Mouse (Mus musculus): ENCODE measurements at regions not wholly inside any gene's neighbourhood (a gene's known extent, or its start where the extent isn't known, plus 50 kb on each side); places are given as distances from the start of the nearest gene placed in this dataset.

DNA sequence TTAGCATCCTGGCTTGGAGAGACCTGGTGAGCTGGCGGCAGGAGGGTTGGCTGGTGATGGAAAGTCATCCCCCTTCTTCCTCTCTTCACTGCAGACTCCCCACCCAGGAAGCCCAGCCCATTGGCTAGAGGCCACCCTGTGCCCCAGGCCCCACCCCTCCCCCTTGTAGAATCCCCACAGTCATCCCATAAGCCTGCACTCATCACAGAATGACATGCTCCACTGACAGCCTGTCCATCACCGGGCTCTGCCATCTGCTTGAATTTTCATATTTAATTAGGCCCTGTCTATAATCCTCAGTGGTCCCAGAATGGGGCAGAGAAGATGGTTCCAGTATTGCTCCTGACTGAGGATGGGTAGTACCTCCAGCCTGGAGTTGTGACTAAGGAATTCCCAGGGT is 79.3 kb upstream of the Csf3r start:
- Histone ChIP-seq H3K36me3 (no peaks in the 10 kb centered on the region), H3K9me3 (0 out of 2 replicates have a peak, but pooled peaks cover 2% of the 10 kb centered on the region), H3K4me2 (replicated peaks) (no peak overlapping the region), H3K4me1 (replicated peaks) (peaks cover 19% of the 10 kb centered on the region), H3K27me3 (no peaks in the 10 kb centered on the region), H3K4me3 (replicated peaks) (no peak overlapping the region), H3K27ac (peak overlapping the region; percentile 51; the same call in 1 of the 2 replicates), H3K9ac (replicated peaks) (no peak overlapping the region)
- ATAC-seq: peak; percentile 65
- 27% methylated on average over 2 of the region's 2 CpGs for WGBS

GRCm38 (mm10) chr4:125959426-125959825 is 64.9 kb upstream of the Csf3r start:
- peaks cover 9% of the 10 kb centered on the region for H3K4me1 ChIP-seq (replicated peaks)
- H3K36me3 ChIP-seq: no peaks in the 10 kb centered on the region
- no peak for ATAC-seq
- peaks cover 14% of the 10 kb centered on the region; the same call in 1 of the 2 replicates for H3K27me3 ChIP-seq
- no peak overlapping the region for H3K4me3 ChIP-seq (replicated peaks)
- H3K27ac ChIP-seq: no peak overlapping the region
- WGBS: 59% methylated on average over 8 of the region's 9 CpGs
- no peaks in the 10 kb centered on the region for H3K9me3 ChIP-seq
- H3K4me2 ChIP-seq (replicated peaks): no peak overlapping the region
- H3K9ac ChIP-seq (replicated peaks): no peak overlapping the region

DNA sequence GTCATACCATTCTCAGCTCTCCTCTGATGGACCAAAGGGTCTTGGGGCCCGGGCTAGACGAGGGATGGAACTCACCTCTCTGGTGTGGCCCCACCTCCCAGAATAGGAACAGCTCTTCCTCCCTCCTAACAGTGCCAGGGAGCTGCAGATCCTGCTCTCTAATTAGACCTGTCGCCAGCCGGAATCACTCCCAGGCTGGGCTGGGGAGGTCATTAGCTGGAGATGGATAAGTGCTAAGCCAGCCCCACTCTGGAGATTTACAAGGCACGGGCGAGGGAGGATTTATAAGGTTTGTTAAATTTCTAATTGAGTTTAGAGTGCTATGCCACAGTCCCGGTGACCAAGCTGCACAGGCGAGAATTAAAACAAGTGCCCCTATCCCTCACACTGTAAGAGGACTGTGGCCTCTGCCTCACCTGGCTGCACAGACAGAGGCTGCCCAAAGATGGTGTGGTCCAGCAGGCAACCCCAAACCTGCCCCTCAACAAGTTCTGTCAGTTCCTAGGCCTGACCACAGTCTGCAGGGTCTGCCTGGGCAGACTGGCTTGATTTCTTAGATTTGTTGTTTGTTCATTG is 63.6 kb upstream of the Csf3r start:
- Histone ChIP-seq H3K27me3 (peaks cover 14% of the 10 kb centered on the region; the same call in 1 of the 2 replicates), H3K27ac (no peak overlapping the region), H3K9me3 (no peaks in the 10 kb centered on the region), H3K4me3 (replicated peaks) (no peak overlapping the region), H3K4me2 (replicated peaks) (no peak overlapping the region), H3K4me1 (replicated peaks) (peaks cover 9% of the 10 kb centered on the region), H3K9ac (replicated peaks) (no peak overlapping the region), H3K36me3 (no peaks in the 10 kb centered on the region)
- 50% methylated on average over 8 of the region's 8 CpGs for WGBS
- no peak for ATAC-seq

- WGBS: 5% methylated on average over 7 of the region's 7 CpGs
- H3K27ac ChIP-seq: no peak overlapping the region
- no peak overlapping the region for H3K4me3 ChIP-seq (replicated peaks)
- H3K9ac ChIP-seq (replicated peaks): no peak overlapping the region
- H3K36me3 ChIP-seq: no peaks in the 10 kb centered on the region
- peak; percentile 80 for ATAC-seq
- H3K4me1 ChIP-seq (replicated peaks): peaks cover 4% of the 10 kb centered on the region; the same call in 1 of the 2 replicates
- no peak overlapping the region for H3K4me2 ChIP-seq (replicated peaks)
- H3K9me3 ChIP-seq: no peaks in the 10 kb centered on the region
- peaks cover 14% of the 10 kb centered on the region; the same call in 1 of the 2 replicates for H3K27me3 ChIP-seq
Observed at GRCm38 (mm10) chr4:125962677-125963076, 61.7 kb upstream of the Csf3r start.

Measured in midbrain, embryonic 13.5 days (tissue).